Mouse (Mus musculus) liver, embryonic 11.5 days (tissue): ENCODE results near the gene Sfmbt1. TPM values are rescaled to one million over a fixed set of nuclear protein-coding genes. Genes with fewer than 3 reads are reported as not detected.

Experiments used
- ATAC-seq: fragments of 200-750 bp; cut with Nextera tagmentation; replicated peaks from 2 replicates; pipeline ENCODE4 v1.8.0; 2017; ENCODE audit warnings: moderate number of reproducible peaks, mild to moderate bottlenecking, moderate TSS enrichment, moderate library complexity; ENCODE audit not compliant: low FRiP score
- DNase-seq: peaks from one replicate; pipeline ENCODE4 v3.0.0-alpha.2; 2017; ENCODE audit warnings: low spot score
- H3K27ac ChIP-seq: fragments of 300-500 bp; sonication (generic); 2 replicates; pipeline ENCODE4 v1.5.1; 2014; ENCODE audit warnings: mild to moderate bottlenecking, low read depth, low read length, control low read depth
- H3K27me3 ChIP-seq: fragments of 300-500 bp; sonication (generic); replicated peaks from 2 replicates; pipeline ENCODE4 v1.6.1; 2014; ENCODE audit warnings: low read length, mixed read lengths; ENCODE audit not compliant: control insufficient read depth, insufficient read depth
- H3K36me3 ChIP-seq: fragments of 300-500 bp; sonication (generic); 2 replicates; pipeline ENCODE4 v1.6.1; 2014; ENCODE audit warnings: mild to moderate bottlenecking, low read length, moderate library complexity, mixed read lengths; ENCODE audit not compliant: control insufficient read depth, insufficient read depth
- H3K4me1 ChIP-seq: fragments of 300-500 bp; sonication (generic); replicated peaks from 2 replicates; pipeline ENCODE4 v1.6.1; 2014; ENCODE audit warnings: low read length, mixed read lengths; ENCODE audit not compliant: control insufficient read depth, insufficient read depth
- H3K4me2 ChIP-seq: fragments of 300-500 bp; sonication (generic); 2 replicates; pipeline ENCODE4 v1.6.1; 2014; ENCODE audit warnings: mild to moderate bottlenecking, control low read depth, moderate library complexity
- H3K4me3 ChIP-seq: fragments of 300-500 bp; sonication (generic); 2 replicates; pipeline ENCODE4 v1.5.1; 2014; ENCODE audit warnings: low read depth, low read length, control low read depth
- H3K9ac ChIP-seq: fragments of 300-500 bp; sonication (generic); 2 replicates; pipeline ENCODE4 v1.6.1; 2014; ENCODE audit warnings: low read depth, low read length, control low read depth
- H3K9me3 ChIP-seq: fragments of 300-500 bp; sonication (generic); 2 replicates; pipeline ENCODE4 v1.6.1; 2016; ENCODE audit warnings: low read length, inconsistent platforms, mixed read lengths; ENCODE audit not compliant: control insufficient read depth
- WGBS: fragments of 180-500 bp; shearing (Covaris S2); extraction: QIAGEN DNeasy Blood & Tissue Kit; methylation state at CpG from one replicate; pipeline ENCODE4 v1.1.7; 2014; 5-methylcytosine and 5-hydroxymethylcytosine counted together
- polyA plus RNA-seq: library from polyadenylated mRNA; unstranded; fragments of >200 nt; fragmentation: Nextera tagmentation; extraction: Ambion mirVana; gene quantifications from 2 replicates; pipeline ENCODE4 v1.2.1, GENCODE M21; 2014

Gene Sfmbt1
- polyA plus RNA-seq, 1 experiment from 2014 or later: 23.0 TPM

GRCm38 (mm10) chr14:30721850-30722249, 7.2 kb downstream of the Sfmbt1 start:
- H3K27me3 ChIP-seq: no peaks in the 10 kb centered on the region
- H3K9me3 ChIP-seq: no peaks in the 10 kb centered on the region
- H3K4me3 ChIP-seq: no peak overlapping the region
- 86% methylated on average over 1 of the region's 1 CpGs for WGBS
- DNase-seq: no peak
- H3K36me3 ChIP-seq: no peaks in the 10 kb centered on the region
- ATAC-seq: no peak
- no peak overlapping the region for H3K9ac ChIP-seq
- no peak overlapping the region for H3K27ac ChIP-seq
- H3K4me1 ChIP-seq: peaks cover 5% of the 10 kb centered on the region; the same call in 1 of the 2 replicates
- no peak overlapping the region for H3K4me2 ChIP-seq

GRCm38 (mm10) chr14:30722406-30722805, 7.8 kb downstream of the Sfmbt1 start:
- ATAC-seq: no peak

GRCm38 (mm10) chr14:30731896-30732295, 17.2 kb downstream of the Sfmbt1 start:
- H3K27me3 ChIP-seq: no peaks in the 10 kb centered on the region
- no peak for DNase-seq
- no peak overlapping the region for H3K4me2 ChIP-seq
- no peak overlapping the region for H3K4me3 ChIP-seq
- 0 out of 2 replicates have a peak, but pooled peaks cover 7% of the 10 kb centered on the region for H3K4me1 ChIP-seq
- no peak for ATAC-seq
- no peaks in the 10 kb centered on the region for H3K9me3 ChIP-seq
- no peaks in the 10 kb centered on the region for H3K36me3 ChIP-seq
- H3K27ac ChIP-seq: no peak overlapping the region
- H3K9ac ChIP-seq: no peak overlapping the region
- 84% methylated on average over 3 of the region's 3 CpGs for WGBS

More at GRCm38 (mm10) chr14:30722406-30722805, 7.8 kb downstream of the Sfmbt1 start:
- Histone ChIP-seq H3K4me2 (no peak overlapping the region), H3K36me3 (no peaks in the 10 kb centered on the region), H3K27ac (no peak overlapping the region), H3K4me1 (0 out of 2 replicates have a peak, but pooled peaks cover 5% of the 10 kb centered on the region), H3K9ac (no peak overlapping the region), H3K4me3 (no peak overlapping the region), H3K9me3 (no peaks in the 10 kb centered on the region), H3K27me3 (no peaks in the 10 kb centered on the region)
- WGBS: 82% methylated on average over 5 of the region's 5 CpGs
- no peak for DNase-seq

GRCm38 (mm10) chr14:30734665-30735064, 20.0 kb downstream of the Sfmbt1 start:
- H3K4me2 ChIP-seq: no peak overlapping the region
- DNase-seq (no peak), ATAC-seq (no peak; the same call in 1 of the 2 replicates)
- no peaks in the 10 kb centered on the region for H3K36me3 ChIP-seq
- no peak overlapping the region for H3K27ac ChIP-seq
- H3K4me1 ChIP-seq: 0 out of 2 replicates have a peak, but pooled peaks cover 7% of the 10 kb centered on the region
- H3K27me3 ChIP-seq: no peaks in the 10 kb centered on the region
- 88% methylated on average over 5 of the region's 5 CpGs for WGBS
- H3K9me3 ChIP-seq: no peaks in the 10 kb centered on the region
- H3K9ac ChIP-seq: no peak overlapping the region
- H3K4me3 ChIP-seq: no peak overlapping the region

- DNase-seq (no peak), ATAC-seq (no peak)
- H3K9me3 ChIP-seq: no peaks in the 10 kb centered on the region
- no peak overlapping the region for H3K27ac ChIP-seq
- no peak overlapping the region for H3K9ac ChIP-seq
- no peak overlapping the region for H3K4me2 ChIP-seq
- no peaks in the 10 kb centered on the region for H3K27me3 ChIP-seq
- WGBS: 73% methylated on average over 3 of the region's 3 CpGs
- H3K36me3 ChIP-seq: no peaks in the 10 kb centered on the region
- H3K4me3 ChIP-seq: no peak overlapping the region
- H3K4me1 ChIP-seq: 0 out of 2 replicates have a peak, but pooled peaks cover 7% of the 10 kb centered on the region
Observed at GRCm38 (mm10) chr14:30735810-30736209, 21.2 kb downstream of the Sfmbt1 start.

GRCm38 (mm10) chr14:30736413-30736812, 21.8 kb downstream of the Sfmbt1 start:
- H3K9ac ChIP-seq: no peak overlapping the region
- no peak overlapping the region for H3K4me3 ChIP-seq
- 78% methylated on average over 1 of the region's 1 CpGs for WGBS

GRCm38 (mm10) chr14:30743891-30744290, 29.2 kb downstream of the Sfmbt1 start:
- WGBS: 63% methylated on average over 3 of the region's 3 CpGs
- no peak overlapping the region for H3K27ac ChIP-seq
- no peak overlapping the region for H3K9ac ChIP-seq
- DNase-seq (no peak), ATAC-seq (no peak)
- H3K36me3 ChIP-seq: peaks cover 2% of the 10 kb centered on the region; the same call in 1 of the 2 replicates
- H3K4me1 ChIP-seq: no peaks in the 10 kb centered on the region
- H3K9me3 ChIP-seq: no peaks in the 10 kb centered on the region
- no peaks in the 10 kb centered on the region for H3K27me3 ChIP-seq
- H3K4me3 ChIP-seq: no peak overlapping the region
- H3K4me2 ChIP-seq: no peak overlapping the region

More at GRCm38 (mm10) chr14:30736413-30736812, 21.8 kb downstream of the Sfmbt1 start:
- Histone ChIP-seq H3K27ac (no peak overlapping the region), H3K36me3 (no peaks in the 10 kb centered on the region), H3K27me3 (no peaks in the 10 kb centered on the region), H3K9me3 (no peaks in the 10 kb centered on the region), H3K4me1 (0 out of 2 replicates have a peak, but pooled peaks cover 7% of the 10 kb centered on the region), H3K4me2 (no peak overlapping the region)
- ATAC-seq (no peak), DNase-seq (no peak)

GRCm38 (mm10) chr14:30746160-30746559, 31.5 kb downstream of the Sfmbt1 start:
- H3K27ac ChIP-seq: no peak overlapping the region
- 89% methylated on average over 1 of the region's 1 CpGs for whole genome bisulfite sequencing
- H3K36me3 ChIP-seq: peaks cover 2% of the 10 kb centered on the region; the same call in 1 of the 2 replicates
- H3K4me3 ChIP-seq: no peak overlapping the region
- no peak overlapping the region for H3K4me2 ChIP-seq
- H3K4me1 ChIP-seq: no peaks in the 10 kb centered on the region
- H3K27me3 ChIP-seq: no peaks in the 10 kb centered on the region
- no peaks in the 10 kb centered on the region for H3K9me3 ChIP-seq
- ATAC-seq (no peak), DNase-seq (no peak)
- H3K9ac ChIP-seq: no peak overlapping the region

- no peak overlapping the region for H3K9ac ChIP-seq
- no peaks in the 10 kb centered on the region for H3K9me3 ChIP-seq
- ATAC-seq (no peak), DNase-seq (no peak)
- no peaks in the 10 kb centered on the region for H3K36me3 ChIP-seq
- H3K4me1 ChIP-seq: peaks cover under 1% of the 10 kb centered on the region; the same call in 1 of the 2 replicates
- 78% methylated on average over 3 of the region's 3 CpGs for WGBS
- no peaks in the 10 kb centered on the region for H3K27me3 ChIP-seq
- no peak overlapping the region for H3K4me2 ChIP-seq
- no peak overlapping the region for H3K27ac ChIP-seq
- no peak overlapping the region for H3K4me3 ChIP-seq
Observed at GRCm38 (mm10) chr14:30757239-30757638, 42.6 kb downstream of the Sfmbt1 start.
